Mouse (Mus musculus): Measurements from ENCODE around the gene Mrgprf. TPM values are rescaled to one million over a fixed set of nuclear protein-coding genes. Genes with fewer than 3 reads are reported as not detected.

The Mrgprf gene
- polyA plus RNA-seq, 1 experiment: 24.0 TPM

GRCm38 (mm10) chr7:145340248-145340904 is 39.7 kb downstream of the Mrgprf start:
- TF ChIP-seq POLR2A (IDR thresholded peaks at IDR 0.05; ENCODE audit: borderline replicate concordance, insufficient read depth, low read length): no peak
- TF ChIP-seq CTCF (IDR thresholded peaks at IDR 0.05; ENCODE audit: borderline replicate concordance, insufficient read depth, low read depth, low read length): no peak
- Histone ChIP-seq H3K27ac (ENCODE audit: insufficient read depth, low read length) (no peak overlapping the region), H3K27me3 (ENCODE audit: control insufficient read depth, insufficient read depth, low read length) (no peaks in the 10 kb centered on the region), H3K4me1 (ENCODE audit: control insufficient read depth, insufficient read depth, low read length) (peaks cover 26% of the 10 kb centered on the region), H3K4me3 (replicated peaks; ENCODE audit: insufficient read depth, low read depth, low read length) (no peak overlapping the region)
- no peak for DNase-seq
- WGBS: 75% methylated on average over 5 of the region's 5 CpGs

Other genes with a start within 250 kb of the Mrgprf start
- gene 1810010D01Rik, start 92.7 kb upstream of the Mrgprf start, polyA plus RNA-seq (2012; rRNA removed): 11.3 and 13.6 TPM in 2 replicates
- gene Tpcn2, start 16.8 kb upstream of the Mrgprf start, polyA plus RNA-seq (2012; rRNA removed): 24.4 and 29.0 TPM in 2 replicates
- not detected in 2 replicates for gene Mrgprd, start 14.0 kb downstream of the Mrgprf start, polyA plus RNA-seq (2012; rRNA removed)